Mouse (Mus musculus) heart, embryonic 16.5 days (tissue): ENCODE data around the gene Olfr186. TPM values are rescaled to one million over a fixed set of nuclear protein-coding genes. Genes with fewer than 3 reads are reported as not detected.

Experiments used
- ATAC-seq: fragments of 200-750 bp; cut with Nextera tagmentation; replicated peaks from 2 replicates; pipeline ENCODE4 v1.8.0; 2017; ENCODE audit warnings: moderate number of reproducible peaks; ENCODE audit not compliant: insufficient read depth, low FRiP score; ENCODE audit errors: extremely low read depth
- H3K27ac ChIP-seq: fragments of 300-500 bp; sonication (generic); 2 replicates; pipeline ENCODE4 v1.5.1; 2014; ENCODE audit warnings: mild to moderate bottlenecking, low read length, control low read depth, moderate library complexity
- H3K27me3 ChIP-seq: fragments of 300-500 bp; sonication (generic); 2 replicates; pipeline ENCODE4 v1.6.1; 2014; ENCODE audit warnings: low read length, mixed read lengths; ENCODE audit not compliant: control insufficient read depth, insufficient read depth
- H3K36me3 ChIP-seq: fragments of 300-500 bp; sonication (generic); 2 replicates; pipeline ENCODE4 v1.6.1; 2014; ENCODE audit not compliant: control insufficient read depth, insufficient read depth
- H3K4me1 ChIP-seq: fragments of 300-500 bp; sonication (generic); 2 replicates; pipeline ENCODE4 v1.6.1; 2014; ENCODE audit warnings: low read length, mixed read lengths; ENCODE audit not compliant: control insufficient read depth, insufficient read depth
- H3K4me2 ChIP-seq: fragments of 300-500 bp; sonication (generic); 2 replicates; pipeline ENCODE4 v1.6.1; 2014; ENCODE audit warnings: low read depth, mild to moderate bottlenecking, control low read depth, low read length
- H3K4me3 ChIP-seq: fragments of 300-500 bp; sonication (generic); 2 replicates; pipeline ENCODE4 v1.5.1; 2014; ENCODE audit warnings: mild to moderate bottlenecking, control low read depth, low read length
- H3K9ac ChIP-seq: fragments of 300-500 bp; sonication (generic); 2 replicates; pipeline ENCODE4 v1.6.1; 2014; ENCODE audit warnings: low read length, control low read depth
- H3K9me3 ChIP-seq: fragments of 300-500 bp; sonication (generic); replicated peaks from 2 replicates; pipeline ENCODE4 v1.6.1; 2016; ENCODE audit warnings: low read length; ENCODE audit not compliant: control insufficient read depth
- WGBS: fragments of 180-500 bp; shearing (Covaris S2); extraction: QIAGEN DNeasy Blood & Tissue Kit; methylation state at CpG from one replicate; pipeline ENCODE4 v1.1.7; 2014; 5-methylcytosine and 5-hydroxymethylcytosine counted together
- polyA plus RNA-seq: library from polyadenylated mRNA; unstranded; fragments of >200 nt; fragmentation: Nextera tagmentation; extraction: Ambion mirVana; gene quantifications from 2 replicates; pipeline ENCODE4 v1.2.1, GENCODE M21; 2015

The Olfr186 gene
- polyA plus RNA-seq, 1 experiment from 2014 or later = not detected

GRCm38 (mm10) chr16:59013357-59014018 is 16.6 kb downstream of the Olfr186 start:
- Histone ChIP-seq H3K4me1 (no peaks in the 10 kb centered on the region), H3K27me3 (no peaks in the 10 kb centered on the region), H3K4me3 (no peak overlapping the region), H3K9ac (no peak overlapping the region), H3K4me2 (no peak overlapping the region), H3K27ac (no peak overlapping the region), H3K36me3 (no peaks in the 10 kb centered on the region), H3K9me3 (no peaks in the 10 kb centered on the region)
- 64% methylated on average over 2 of the region's 2 CpGs for WGBS
- no peak for ATAC-seq

- no peak overlapping the region for H3K9ac ChIP-seq
- H3K36me3 ChIP-seq = no peaks in the 10 kb centered on the region
- no peaks in the 10 kb centered on the region for H3K9me3 ChIP-seq
- H3K4me3 ChIP-seq = no peak overlapping the region
- H3K4me2 ChIP-seq = no peak overlapping the region
- no peaks in the 10 kb centered on the region for H3K27me3 ChIP-seq
- H3K4me1 ChIP-seq = no peaks in the 10 kb centered on the region
- ATAC-seq = no peak
- no peak overlapping the region for H3K27ac ChIP-seq
These were observed 22.9 kb downstream of the Olfr186 start for GRCm38 (mm10) chr16:59007146-59007545.

DNA sequence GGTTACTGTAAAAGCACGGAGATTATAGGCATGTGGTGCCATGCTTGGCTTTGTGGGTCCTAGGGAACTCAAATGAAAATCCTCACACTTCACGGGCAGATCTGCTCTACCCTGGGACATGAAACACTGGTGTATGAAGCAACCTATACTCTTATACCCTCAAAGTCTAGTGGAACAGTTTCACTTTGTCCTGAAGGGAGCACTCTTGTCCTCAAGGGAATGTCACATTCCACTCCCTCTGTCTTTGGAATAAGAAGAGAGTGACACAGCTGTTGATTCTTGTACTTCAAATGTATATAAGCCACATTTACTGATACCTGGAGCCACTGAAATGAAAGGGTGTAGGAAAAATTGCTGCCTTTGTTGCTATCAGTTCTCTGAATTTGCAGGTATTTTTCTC is 35.0 kb downstream of the Olfr186 start, which contains the start of gene Olfr183:
TSS of gene Olfr183 (plus strand) at position 301 of the 400 bp plus-strand sequence.
- no peak within 1 kb of the TSS for H3K4me2 ChIP-seq
- H3K4me3 ChIP-seq = no peak within 1 kb of the TSS
- H3K9ac ChIP-seq = no peak within 1 kb of the TSS
- no peaks in the 10 kb centered on the region for H3K27me3 ChIP-seq
- no peaks in the 10 kb centered on the region for H3K9me3 ChIP-seq
- ATAC-seq = no peak
- 59% methylated on average over 2 of the region's 2 CpGs for WGBS
- no peaks in the 10 kb centered on the region for H3K4me1 ChIP-seq
- no peaks in the 10 kb centered on the region for H3K36me3 ChIP-seq
- no peak within 1 kb of the TSS for H3K27ac ChIP-seq

Other genes with a start within 250 kb of the Olfr186 start
- gene Olfr173, start 230.0 kb downstream of the Olfr186 start, polyA plus RNA-seq = not detected in 2 replicates
- not detected in 2 replicates for gene Olfr175-ps1, start 203.5 kb downstream of the Olfr186 start, polyA plus RNA-seq
- gene Olfr177, start 155.5 kb downstream of the Olfr186 start, polyA plus RNA-seq = not detected in 2 replicates
- not detected in 2 replicates for gene Olfr178, start 138.2 kb downstream of the Olfr186 start, polyA plus RNA-seq
- gene Olfr181, start 101.5 kb downstream of the Olfr186 start, polyA plus RNA-seq = not detected in 2 replicates
- gene Olfr180, start 100.9 kb downstream of the Olfr186 start, polyA plus RNA-seq = not detected in 2 replicates
- gene Olfr183, start 34.9 kb downstream of the Olfr186 start, polyA plus RNA-seq = not detected in 2 replicates
- gene Olfr187, start 9.5 kb upstream of the Olfr186 start, polyA plus RNA-seq = not detected in 2 replicates
- gene Olfr190, start 47.7 kb upstream of the Olfr186 start, polyA plus RNA-seq = not detected in 2 replicates
- gene Olfr191, start 59.5 kb upstream of the Olfr186 start, polyA plus RNA-seq = not detected in 2 replicates
- gene Olfr193, start 81.6 kb upstream of the Olfr186 start, polyA plus RNA-seq = not detected in 2 replicates
- gene Olfr194, start 90.8 kb upstream of the Olfr186 start, polyA plus RNA-seq = not detected in 2 replicates
- not detected in 2 replicates for gene Olfr195, start 116.8 kb upstream of the Olfr186 start, polyA plus RNA-seq
- not detected in 2 replicates for gene Olfr196, start 140.2 kb upstream of the Olfr186 start, polyA plus RNA-seq
- not detected in 2 replicates for gene Olfr198, start 173.2 kb upstream of the Olfr186 start, polyA plus RNA-seq
- not detected in 2 replicates for gene Olfr199, start 189.5 kb upstream of the Olfr186 start, polyA plus RNA-seq
- gene Olfr201, start 242.3 kb upstream of the Olfr186 start, polyA plus RNA-seq = not detected in 2 replicates